Mouse (Mus musculus): Measurements from ENCODE around the gene Cep170. TPM values are rescaled to one million over a fixed set of nuclear protein-coding genes. Genes with fewer than 3 reads are reported as not detected.
"Not testable (repeated sequence)": the region's sequence is repeated elsewhere in the genome, so short reads cannot be mapped to it uniquely, and the experiment has no call there.

The Cep170 gene
- 10 to 100 TPM; 24.8 to 26.2 TPM for total RNA-seq (2021)

GRCm38 (mm10) chr1:176814036-176814420 lies at the start of gene Cep170:
Gene Cep170, minus strand, starts transcription at chr1:176814067.
- peak; percentile 98 to 99 for DNase-seq
- intact Hi-C loops (cut with DNase I): loop anchor here (10.0 kb wide), 2 partner anchors 631 to 981 kb away; partner anchors contain the start of genes Adss and Zbtb18

- intact Hi-C loops (cut with DNase I): loop anchor here (1.0 to 5.0 kb wide), 3 partner anchors 100 to 639 kb away; no protein-coding TSS in a partner anchor
- peak; percentile 57 to 72 for DNase-seq
Observed at GRCm38 (mm10) chr1:176861981-176862644, 48.2 kb upstream of the Cep170 start.

DNA sequence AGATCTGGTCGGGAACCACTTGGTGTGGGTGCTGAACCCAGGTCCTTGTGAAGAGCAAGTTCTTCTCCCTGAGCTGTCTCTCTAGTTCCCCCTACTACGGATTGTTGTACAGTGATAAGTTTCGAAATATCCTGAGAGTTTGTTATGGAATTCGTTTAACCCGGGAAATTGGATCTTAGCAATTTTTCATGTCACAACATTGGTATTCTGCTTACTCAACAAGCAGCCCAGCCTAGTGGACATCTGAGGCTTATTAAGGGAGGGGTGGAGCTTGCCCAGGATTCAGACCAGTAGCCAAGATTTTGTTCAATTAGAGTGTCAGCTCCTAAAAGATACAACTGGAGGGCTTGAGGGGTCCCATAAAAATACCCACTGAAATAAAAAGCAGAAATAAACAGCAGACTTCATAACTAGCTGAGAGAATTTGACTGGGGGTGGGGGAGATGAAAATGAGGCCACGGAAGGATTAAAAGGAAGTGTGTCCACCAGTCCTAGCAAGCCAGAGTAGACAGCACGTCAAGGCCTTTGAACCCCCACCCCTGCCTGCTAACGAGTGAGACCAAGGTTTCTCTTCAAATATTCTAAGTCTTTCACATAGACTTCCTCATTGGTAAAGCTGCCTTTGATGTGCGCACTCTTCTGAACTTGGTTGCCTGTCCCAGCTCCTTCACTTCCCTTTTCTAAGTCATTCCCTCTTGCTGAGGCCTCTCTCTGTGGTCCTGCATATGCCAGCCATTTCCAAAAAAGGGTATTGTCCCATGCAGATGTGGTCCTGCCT lies 39.1 kb upstream of the Cep170 start:
- DNase-seq: no peak
- intact Hi-C loops (cut with DNase I): no loop called here

DNA sequence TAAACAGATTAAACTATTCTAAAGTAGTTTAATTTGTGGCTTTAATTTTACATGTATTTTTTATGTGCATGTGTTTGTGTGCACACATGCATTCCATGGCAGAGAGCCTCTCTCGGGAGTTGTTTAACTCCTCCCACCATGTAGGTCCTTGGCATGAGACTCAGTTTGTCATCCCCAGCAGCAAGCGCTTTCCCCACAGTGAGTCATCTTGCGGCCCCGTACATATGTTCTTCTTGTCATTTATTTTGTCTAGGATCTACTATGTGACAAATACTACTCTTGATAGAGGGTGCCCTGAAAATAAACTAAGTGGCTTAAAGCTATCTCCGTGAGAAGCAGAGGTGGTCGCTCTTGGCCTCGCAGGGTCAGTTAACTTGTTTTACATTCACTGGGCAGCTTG lies 37.5 kb upstream of the Cep170 start:
- intact Hi-C loops (cut with DNase I): no loop called here
- no peak for DNase-seq

DNA sequence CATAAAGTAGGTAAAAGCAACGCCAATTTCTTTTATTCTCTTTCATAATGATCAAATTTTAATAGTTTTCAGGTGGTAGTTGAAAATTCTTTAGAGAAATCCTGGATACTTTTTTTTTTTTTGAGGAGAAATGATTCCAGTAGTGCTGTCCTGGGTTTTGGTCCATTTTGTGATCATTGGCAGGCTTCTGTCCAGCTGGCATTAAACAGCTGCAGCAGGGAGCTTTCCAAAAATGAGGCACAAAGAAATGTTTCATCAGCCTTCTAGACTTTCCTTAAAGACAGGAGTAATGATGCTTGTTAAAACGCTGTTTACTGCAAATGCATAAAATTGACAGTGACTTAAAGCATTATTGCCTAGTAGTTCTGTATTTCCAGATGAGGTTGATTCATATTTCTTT lies 35.5 kb upstream of the Cep170 start:
- peak in 1 of 2 experiments; percentile 35 for DNase-seq
- intact Hi-C loops (cut with DNase I): no loop called here

GRCm38 (mm10) chr1:176848613-176849290 lies 34.9 kb upstream of the Cep170 start:
- no peak for DNase-seq
- intact Hi-C loops (cut with DNase I): no loop called here

- DNase-seq: no peak
- intact Hi-C loops (cut with DNase I): no loop called here
Observed at GRCm38 (mm10) chr1:176847118-176847859, 33.4 kb upstream of the Cep170 start.

- intact Hi-C loops (cut with DNase I): no loop called here
- DNase-seq: no peak
Observed at GRCm38 (mm10) chr1:176845082-176845977, 31.5 kb upstream of the Cep170 start.

GRCm38 (mm10) chr1:176836562-176836961 lies 22.7 kb upstream of the Cep170 start:
- intact Hi-C loops (cut with DNase I): not testable (repeated sequence)

DNA sequence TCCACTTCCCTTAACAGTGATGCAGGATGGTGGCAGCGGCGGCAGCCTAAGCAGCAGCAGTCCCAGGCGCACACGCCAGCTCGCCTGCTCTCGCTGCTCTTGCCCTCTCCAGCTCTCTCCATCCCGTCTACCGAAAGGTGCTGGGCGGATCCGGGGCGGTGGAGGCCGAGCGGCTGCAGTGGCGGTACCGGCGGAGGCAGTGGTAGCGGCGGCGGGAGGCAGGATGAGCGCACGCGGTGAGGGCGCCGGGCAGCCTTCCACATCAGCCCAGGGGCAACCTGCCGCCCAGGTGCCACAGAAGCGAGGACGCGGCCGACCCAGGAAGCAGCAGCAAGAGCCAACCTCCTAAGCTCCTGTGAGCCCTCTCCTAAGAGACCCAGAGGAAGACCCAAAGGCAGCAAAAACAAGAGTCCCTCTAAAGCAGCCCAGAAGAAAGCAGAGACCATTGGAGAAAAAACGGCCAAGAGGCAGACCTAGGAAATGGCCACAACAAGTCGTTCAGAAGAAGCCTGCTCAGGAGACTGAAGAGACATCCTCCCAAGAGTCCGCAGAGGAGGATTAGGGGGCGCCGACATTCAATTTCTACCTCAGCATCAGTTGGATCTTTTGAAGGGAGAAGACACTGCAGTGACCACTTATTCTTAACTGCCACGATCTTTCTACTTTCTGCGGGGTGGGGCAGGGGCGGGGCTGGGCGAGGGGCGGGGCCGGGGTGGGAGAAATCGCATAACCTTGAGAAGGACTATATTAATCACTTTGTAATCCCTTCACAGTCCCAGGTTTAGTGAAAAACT lies 21.8 kb upstream of the Cep170 start:
- intact Hi-C loops (cut with DNase I): no loop called here
- no peak for DNase-seq

More at GRCm38 (mm10) chr1:176836562-176836961, 22.7 kb upstream of the Cep170 start:
- not testable (repeated sequence) for DNase-seq

GRCm38 (mm10) chr1:176834880-176835279 lies 21.0 kb upstream of the Cep170 start:
- intact Hi-C loops (cut with DNase I): no loop called here
- no peak for DNase-seq

GRCm38 (mm10) chr1:176833948-176834347 lies 20.1 kb upstream of the Cep170 start:
- no peak for DNase-seq
- intact Hi-C loops (cut with DNase I): no loop called here

- intact Hi-C loops (cut with DNase I): no loop called here
- no peak for DNase-seq
Observed at GRCm38 (mm10) chr1:176833257-176833656, 19.4 kb upstream of the Cep170 start.

DNA sequence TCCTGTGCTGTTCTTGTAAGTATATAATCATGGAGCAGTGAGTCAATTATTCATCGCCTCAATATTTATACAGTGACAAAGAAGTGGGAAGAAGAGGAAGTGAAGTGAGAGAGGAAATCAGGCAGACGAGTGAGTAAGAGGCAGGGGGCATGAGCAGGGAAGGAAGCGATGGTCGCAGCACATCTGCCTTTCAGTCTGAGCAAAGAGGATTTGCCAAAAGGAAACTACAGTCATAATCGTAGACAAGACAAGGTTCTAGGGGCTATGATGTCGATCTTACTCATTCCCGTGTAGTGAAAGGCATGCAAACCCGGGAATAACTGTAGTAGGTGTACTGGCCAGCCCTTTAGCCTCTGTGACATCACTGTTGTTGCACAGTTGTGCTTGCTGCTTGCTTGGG lies 18.7 kb upstream of the Cep170 start:
- intact Hi-C loops (cut with DNase I): no loop called here
- DNase-seq: no peak

DNA sequence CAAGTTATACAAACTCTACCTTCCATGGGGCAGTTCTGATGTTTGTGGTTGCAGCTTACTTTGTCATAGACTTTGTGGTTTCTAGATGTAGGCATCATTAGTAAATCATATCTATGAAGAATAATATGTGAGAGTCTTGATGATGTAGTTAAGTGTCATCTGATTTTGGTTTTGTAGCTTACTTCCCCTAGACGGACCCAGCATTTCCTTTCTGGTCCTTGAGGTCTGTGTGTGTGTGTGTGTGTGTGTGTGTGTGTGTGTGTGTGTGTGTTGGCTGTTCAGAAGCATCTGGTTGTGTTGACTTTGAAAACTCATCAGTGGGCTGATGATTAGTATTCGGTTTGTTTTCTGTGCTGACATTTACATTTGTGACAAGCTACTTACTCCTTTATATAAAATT lies 18.2 kb upstream of the Cep170 start:
- intact Hi-C loops (cut with DNase I): no loop called here

DNA sequence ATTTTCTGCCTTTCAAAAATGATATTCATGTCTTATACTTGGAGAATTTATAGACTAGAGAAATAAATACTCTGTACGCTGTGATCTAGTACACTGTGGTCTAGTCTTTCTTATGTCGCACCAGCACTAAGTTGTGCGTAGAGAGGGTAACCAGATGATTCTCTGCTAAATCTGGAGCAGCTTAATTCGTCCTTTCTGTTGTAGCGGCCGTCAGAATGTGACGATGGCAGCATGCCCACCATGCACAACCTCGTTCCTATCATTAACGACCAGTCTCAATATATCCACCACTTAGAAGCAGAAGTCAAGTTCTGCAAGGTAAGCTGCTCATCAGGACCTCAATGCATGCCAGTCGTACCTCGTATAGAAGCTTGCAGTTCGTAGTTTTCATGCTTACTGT lies 14.8 kb upstream of the Cep170 start:
- no peak for DNase-seq
- intact Hi-C loops (cut with DNase I): no loop called here

More for the DNA sequence above, 18.2 kb upstream of the Cep170 start:
- no peak for DNase-seq

DNA sequence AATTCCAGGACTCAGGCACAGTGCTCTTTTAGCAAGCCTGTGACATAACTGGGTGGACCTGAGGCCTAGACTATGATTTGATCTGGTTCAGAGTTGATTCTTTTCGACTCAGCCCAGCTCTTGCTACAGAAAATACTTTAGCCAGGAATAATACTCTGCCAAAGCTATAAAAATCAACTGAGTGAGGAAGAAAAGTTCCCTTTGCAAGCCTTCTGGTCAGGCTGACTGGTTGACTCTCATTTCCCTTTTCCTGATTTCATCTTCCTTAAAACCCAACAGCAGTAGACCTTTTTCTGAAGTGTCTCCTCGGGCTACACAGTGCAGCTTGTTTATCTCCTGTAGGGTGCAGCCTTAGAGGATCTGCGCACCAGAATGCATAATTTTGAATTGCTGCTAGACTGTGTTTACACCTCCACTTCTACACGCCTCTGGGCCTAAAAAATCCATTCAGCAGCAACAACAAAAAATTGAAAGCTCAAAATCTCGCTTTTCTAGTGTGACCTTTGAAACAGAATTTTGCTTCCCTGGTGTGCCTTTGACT lies 14.1 kb upstream of the Cep170 start:
- DNase-seq: no peak
- intact Hi-C loops (cut with DNase I): no loop called here

DNA sequence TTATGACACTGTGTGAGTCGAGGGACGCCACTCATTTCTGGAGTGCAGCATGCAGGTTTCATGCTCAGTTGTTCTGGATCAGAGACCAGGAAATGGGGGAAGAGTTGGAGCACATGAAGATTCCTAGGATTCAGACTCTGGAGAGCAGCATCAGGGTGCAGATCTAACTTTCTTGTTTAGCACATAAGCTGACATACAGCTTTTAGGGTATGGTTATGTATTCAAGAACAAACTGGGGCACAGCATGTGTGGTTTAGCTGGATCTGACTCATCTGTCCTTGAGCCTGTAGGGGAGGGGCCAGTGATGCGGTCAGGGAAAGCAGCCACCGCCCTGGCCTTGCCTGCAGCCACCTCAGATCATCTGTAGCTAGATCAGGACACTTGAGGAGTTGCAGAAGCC lies 13.5 kb upstream of the Cep170 start:
- peak; percentile 45 to 47 for DNase-seq
- intact Hi-C loops (cut with DNase I): no loop called here

- intact Hi-C loops (cut with DNase I): no loop called here
- no peak for DNase-seq
Observed at GRCm38 (mm10) chr1:176826931-176827330, 13.1 kb upstream of the Cep170 start.

Data from heart, postnatal 36 days (tissue).